Mouse (Mus musculus) left cerebral cortex, adult 8-10 months (tissue): ENCODE measurements around the gene Gm45140. TPM values are rescaled to one million over a fixed set of nuclear protein-coding genes. Genes with fewer than 3 reads are reported as not detected.

Source experiments
- DNase-seq, 2 experiments: peaks; one replicate each; pipeline ENCODE4 v3.0.0; 2022; ENCODE audit warnings: low spot score in 2 of 2
- total RNA-seq, 4 experiments: library from RNA; stranded (reverse); gene quantifications; 2 replicates each; pipeline ENCODE4 v1.2.4; 2022

Gm45140 gene
- total RNA-seq, 4 experiments from 2014 or later = 2.2 to 5.0 (median 2.8) TPM

- DNase-seq = no peak
Observed at GRCm38 (mm10) chr6:87742804-87743203, 92.8 kb downstream of the Gm45140 start.

- no peak for DNase-seq
Observed at GRCm38 (mm10) chr6:87741978-87742377, 93.6 kb downstream of the Gm45140 start.

GRCm38 (mm10) chr6:87740496-87740895, 95.1 kb downstream of the Gm45140 start:
- DNase-seq = no peak

- DNase-seq = no peak
Observed at GRCm38 (mm10) chr6:87739898-87740297, 95.7 kb downstream of the Gm45140 start.

Other genes starting within 250 kb of the Gm45140 start
- under 1 TPM; 0.34 to 0.46 (median 0.40) TPM for gene Prokr1, start 245.1 kb downstream of the Gm45140 start, total RNA-seq
- gene Aplf, start 163.6 kb downstream of the Gm45140 start, total RNA-seq = 10 to 100 TPM in 1 of 4 experiments, 1 to 10 TPM in 3; 8.2 to 10.3 (median 9.2) TPM
- gene Efcc1, start 104.9 kb downstream of the Gm45140 start, total RNA-seq = 1 to 10 TPM; 4.6 to 9.6 (median 8.4) TPM
- gene Gp9, start 57.7 kb downstream of the Gm45140 start, total RNA-seq = 1 to 10 TPM in 3 of 4 experiments, under 1 TPM in 1; 0.72 to 1.4 (median 1.1) TPM
- 10 to 100 TPM; 14.4 to 22.1 (median 16.7) TPM for gene Rab43, start 23.6 kb downstream of the Gm45140 start, total RNA-seq
- gene Isy1, start 3.0 kb upstream of the Gm45140 start, total RNA-seq = 10 to 100 TPM; 27.5 to 30.6 (median 28.5) TPM
- 100 to 1,000 TPM; 280 to 313 (median 302) TPM for gene Cnbp, start 15.3 kb upstream of the Gm45140 start, total RNA-seq
- 100 to 1,000 TPM; 245 to 257 (median 245) TPM for gene Copg1, start 52.0 kb upstream of the Gm45140 start, total RNA-seq
- gene Hmces, start 78.1 kb upstream of the Gm45140 start, total RNA-seq = 10 to 100 TPM; 24.7 to 27.7 (median 25.0) TPM
- gene H1fx, start 145.8 kb upstream of the Gm45140 start, total RNA-seq = 10 to 100 TPM; 45.4 to 53.5 (median 49.3) TPM
- 100 to 1,000 TPM; 323 to 394 (median 346) TPM for gene Rab7, start 209.5 kb upstream of the Gm45140 start, total RNA-seq
- 100 to 1,000 TPM; 166 to 188 (median 171) TPM for gene Rpn1, start 248.7 kb upstream of the Gm45140 start, total RNA-seq